Mouse (Mus musculus): Measurements from ENCODE around the gene Dohh.

The Dohh gene

DNA sequence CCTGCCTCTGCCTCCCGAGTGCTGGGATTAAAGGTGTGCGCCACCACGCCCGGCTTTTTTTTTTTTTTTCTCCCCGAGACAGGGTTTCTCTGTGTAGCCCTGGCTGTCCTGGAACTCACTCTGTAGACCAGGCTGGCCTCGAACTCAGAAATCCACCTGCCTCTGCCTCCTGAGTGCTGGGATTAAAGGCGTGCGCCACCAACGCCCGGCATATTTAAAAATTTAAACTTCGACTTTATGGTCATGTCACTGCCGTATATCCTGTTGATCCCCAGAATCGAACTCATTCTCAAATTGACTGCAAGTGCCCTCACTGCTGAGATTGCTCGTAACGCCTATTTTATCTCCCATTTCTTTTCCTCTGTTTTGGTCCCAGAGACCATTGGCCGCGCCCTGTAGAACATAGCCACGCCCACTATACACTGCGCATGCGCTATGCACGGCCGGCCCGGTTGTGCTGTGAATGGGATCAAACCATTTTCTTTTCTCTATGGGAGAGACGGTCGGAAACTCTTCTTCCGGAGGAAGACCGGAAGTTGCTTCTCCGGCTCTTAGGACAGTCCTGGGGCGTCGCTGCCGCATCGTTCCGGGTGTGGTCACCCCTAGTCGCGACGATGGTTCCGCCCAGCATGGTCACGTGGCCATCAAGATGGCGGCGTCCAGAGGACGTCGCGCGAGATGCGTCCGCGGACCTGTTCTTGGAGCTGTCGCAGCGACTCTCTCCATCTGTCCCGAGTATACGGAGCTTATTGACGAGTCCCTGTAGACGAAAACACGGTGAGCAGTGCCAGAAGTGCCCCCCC is at the start of gene Dohh, which contains the start of gene Gm48551:
TSS of gene Dohh (plus strand) at position 627 of the 803 bp plus-strand sequence.
TSS of gene Gm48551 (plus strand) at position 665 of the 803 bp plus-strand sequence.
- peak; percentile 99 for DNase-seq (ENCODE audit: low read depth, low spot score)

DNA sequence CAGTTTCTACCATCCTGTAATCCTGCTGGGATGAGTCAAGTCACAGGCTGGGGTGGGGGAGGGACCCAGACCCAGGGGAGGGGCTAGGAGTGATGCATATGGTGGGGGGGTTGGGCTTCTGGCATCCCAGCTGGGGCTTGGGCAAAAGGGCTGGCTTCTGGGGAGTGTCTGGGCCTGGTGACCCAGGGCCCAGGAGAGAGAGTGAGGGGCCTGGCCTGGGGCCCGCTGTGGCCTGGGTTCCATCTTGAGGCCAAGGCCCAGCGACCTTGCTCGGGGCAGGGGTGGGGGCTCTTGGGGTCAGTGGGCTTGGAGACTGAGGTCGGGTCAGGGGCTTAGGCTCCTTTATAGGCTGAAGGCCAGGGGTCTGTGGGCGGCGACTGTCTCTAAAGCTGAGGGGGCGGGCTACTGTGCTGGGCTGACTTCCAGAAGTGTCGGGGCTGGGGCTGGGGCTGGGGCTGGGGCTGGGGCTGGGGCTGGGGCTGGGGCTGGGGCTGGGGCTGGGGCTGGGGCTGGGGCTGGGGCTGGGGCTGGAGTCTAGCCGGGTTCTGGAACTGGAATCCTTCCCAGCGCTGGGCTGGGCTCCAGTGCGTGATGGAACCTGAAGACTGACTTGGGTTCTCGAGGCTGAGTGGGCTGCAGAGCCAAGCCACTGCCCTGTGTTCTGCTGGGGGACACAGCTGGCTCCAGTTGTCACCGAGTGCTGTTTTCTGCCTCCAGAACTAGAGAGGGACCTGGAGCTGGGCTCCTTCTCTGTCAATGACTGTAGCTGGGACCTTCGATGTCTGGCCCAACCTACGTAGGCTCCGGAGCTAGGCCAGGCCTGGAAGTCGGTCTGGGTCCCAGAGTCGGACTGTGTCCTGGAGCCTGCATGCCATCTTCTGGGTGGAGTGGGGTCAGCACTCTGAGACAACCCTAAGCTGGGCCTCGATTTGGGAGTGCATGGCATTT is 48.6 kb upstream of the Dohh start:
- DNase-seq (ENCODE audit: low read depth, low spot score) = no peak

- no peak for DNase-seq (ENCODE audit: low read depth, low spot score)
Observed at GRCm38 (mm10) chr10:81336558-81336957, 47.7 kb upstream of the Dohh start.

- no peak for DNase-seq (ENCODE audit: low read depth, low spot score)
Observed at GRCm38 (mm10) chr10:81340551-81341332, 43.5 kb upstream of the Dohh start.

- DNase-seq (ENCODE audit: low read depth, low spot score) = peak; percentile 72
Observed at GRCm38 (mm10) chr10:81341333-81341949, 42.8 kb upstream of the Dohh start.

- peak; percentile 34 for DNase-seq (ENCODE audit: low read depth, low spot score)
Observed at GRCm38 (mm10) chr10:81342686-81343505, 41.3 kb upstream of the Dohh start, which contains the start of gene Gipc3. Gene Gipc3 (minus strand): TSS chr10:81343266.

- DNase-seq (ENCODE audit: low read depth, low spot score) = peak; percentile 60
Observed at GRCm38 (mm10) chr10:81344421-81345161, 39.6 kb upstream of the Dohh start.

DNA sequence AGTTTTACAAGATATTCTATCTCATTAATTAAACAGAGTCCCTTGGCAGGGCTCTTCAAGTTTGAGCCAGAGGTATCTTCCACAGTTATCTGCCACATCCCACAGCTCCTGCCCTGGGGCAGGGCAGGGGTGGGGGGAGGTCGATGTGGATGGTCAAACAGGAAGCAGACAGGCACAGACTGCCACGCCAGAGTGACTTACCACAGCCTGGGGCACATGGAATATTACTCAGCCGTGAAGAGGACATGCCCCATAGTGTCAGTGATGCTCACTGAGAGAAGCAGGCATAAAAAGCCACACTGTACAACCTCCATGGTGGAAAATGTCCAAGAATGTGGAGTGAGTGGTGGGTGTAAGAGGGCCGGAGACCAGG is 39.1 kb upstream of the Dohh start:
- DNase-seq (ENCODE audit: low read depth, low spot score) = no peak

DNA sequence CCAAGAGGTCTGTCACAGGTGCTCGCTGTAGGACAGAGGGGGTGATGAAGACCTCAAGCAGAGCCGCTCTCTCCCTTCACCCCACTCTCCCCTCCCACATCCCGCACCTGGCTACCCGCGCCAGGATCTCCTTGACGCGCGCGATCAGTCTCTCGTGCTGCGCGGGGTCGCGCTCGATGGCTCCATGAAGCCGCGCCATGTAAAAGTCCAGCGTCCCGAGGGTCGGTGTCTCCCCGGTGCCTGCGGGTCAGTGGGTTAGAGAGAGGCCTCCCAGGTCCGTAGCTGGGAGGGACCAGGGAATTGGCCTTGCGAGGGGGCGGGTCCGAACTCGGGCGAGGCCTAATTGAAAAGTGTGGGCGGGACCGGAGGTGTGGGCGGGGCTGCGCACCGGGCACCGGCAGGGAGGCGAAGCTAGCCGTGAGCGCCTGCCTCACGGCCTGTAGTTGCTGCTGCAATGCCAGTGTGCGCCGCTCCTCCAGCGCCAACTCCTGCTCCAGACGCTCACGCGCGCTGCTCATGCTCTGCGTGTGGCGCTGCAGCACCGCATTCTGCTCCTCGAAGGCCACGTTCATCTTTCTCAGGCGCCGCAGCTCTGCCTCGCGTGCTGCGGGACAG is 37.7 kb upstream of the Dohh start:
- peak; percentile 67 for DNase-seq (ENCODE audit: low read depth, low spot score)

- peak; percentile 60 for DNase-seq (ENCODE audit: low read depth, low spot score)
Observed at GRCm38 (mm10) chr10:81349146-81349545, 35.1 kb upstream of the Dohh start.

DNA sequence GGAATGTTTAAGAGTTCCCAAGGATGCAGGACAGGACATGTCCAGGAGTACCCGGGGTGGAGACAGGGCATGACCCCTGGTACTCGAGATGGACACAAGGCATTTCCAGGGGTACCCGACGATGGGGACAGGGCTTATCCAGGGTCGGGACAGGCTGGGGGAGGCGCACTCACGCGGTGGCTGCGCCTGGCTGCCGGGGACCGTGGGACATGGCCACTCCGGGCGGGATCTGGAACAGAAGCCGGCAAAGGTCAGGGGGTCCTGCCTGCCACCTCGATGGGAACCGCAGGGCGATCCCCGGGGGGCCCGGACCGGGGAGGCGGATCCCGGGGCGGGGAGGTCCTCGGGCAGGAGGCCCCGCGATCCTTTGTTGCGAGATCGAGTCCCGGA is 34.3 kb upstream of the Dohh start:
- no peak for DNase-seq (ENCODE audit: low read depth, low spot score)

DNA sequence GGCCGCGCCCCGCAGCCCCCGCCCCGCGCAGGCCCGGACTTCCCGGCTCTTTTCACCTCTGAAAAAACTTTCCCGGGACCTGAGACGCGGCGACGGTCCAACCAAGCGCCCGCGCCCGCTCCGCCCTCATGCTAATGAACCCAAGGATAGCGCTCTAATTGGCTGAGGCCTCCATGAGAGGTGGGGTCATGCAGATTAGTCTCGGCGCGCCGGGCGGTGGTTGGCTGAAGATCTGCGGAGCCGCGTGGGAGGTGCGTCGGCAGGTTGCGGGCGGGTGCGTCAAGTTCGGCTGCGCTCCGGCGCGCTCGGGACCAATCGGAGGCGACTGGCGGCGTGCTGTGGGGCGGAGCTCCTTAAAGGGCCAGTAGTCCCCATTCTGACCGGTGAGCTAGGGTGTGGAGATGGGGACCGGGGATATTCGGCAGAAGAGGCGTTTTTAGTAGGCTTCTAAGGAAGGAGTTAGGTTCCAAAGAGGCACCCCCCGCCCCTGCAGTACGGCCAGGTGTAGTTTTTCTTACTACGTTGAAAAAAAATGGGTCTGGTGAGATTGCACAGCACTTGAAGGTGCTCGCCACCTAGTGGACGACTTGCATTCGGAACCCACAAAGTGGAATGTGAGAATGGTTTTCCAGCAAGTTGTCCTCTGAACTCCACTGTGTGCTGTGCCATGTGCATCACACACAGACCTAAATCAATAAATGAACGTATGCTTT is 33.7 kb upstream of the Dohh start, which contains the start of gene Hmg20b:
TSS of gene Hmg20b (minus strand) at position 130 of the 713 bp plus-strand sequence.
- DNase-seq (ENCODE audit: low read depth, low spot score) = peak; percentile 99

- DNase-seq (ENCODE audit: low read depth, low spot score) = peak; percentile 78
Observed at GRCm38 (mm10) chr10:81351678-81352291, 32.4 kb upstream of the Dohh start.

DNA sequence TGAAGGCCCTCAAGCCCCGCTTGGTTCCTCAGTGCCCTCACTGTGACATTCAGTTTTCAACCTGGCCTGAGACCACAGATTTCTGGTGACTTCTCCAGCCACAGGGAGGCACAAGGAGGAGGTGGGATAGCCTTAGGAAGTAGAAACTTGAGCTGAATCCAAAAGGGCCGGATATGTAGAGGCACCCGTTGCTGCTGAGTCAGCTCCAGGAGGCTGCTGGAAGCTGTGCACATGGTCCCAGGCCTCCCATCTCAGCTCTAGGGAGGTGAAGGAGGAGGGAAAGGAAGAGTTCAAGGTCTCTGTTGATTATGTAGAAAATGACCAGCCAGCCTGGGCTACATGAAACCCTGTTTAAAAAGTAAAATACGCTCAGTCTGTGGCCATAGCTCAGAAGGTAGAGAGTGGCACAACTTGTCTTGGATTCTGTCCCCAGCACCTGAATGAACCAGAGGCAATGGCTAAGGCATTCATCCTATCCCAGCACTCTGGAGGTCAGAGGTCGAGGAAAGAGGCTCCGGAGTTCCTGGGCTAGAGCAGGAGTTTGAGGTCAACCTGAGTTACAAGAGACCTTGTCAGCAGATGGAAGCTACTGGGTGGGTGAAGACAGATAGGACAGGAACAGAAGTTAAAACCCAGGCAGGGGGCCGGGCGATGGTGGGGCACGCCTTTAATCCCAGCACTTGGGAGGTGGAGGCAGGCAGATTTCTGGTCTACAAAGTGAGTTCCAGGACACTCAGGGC is 29.3 kb upstream of the Dohh start:
- no peak for DNase-seq (ENCODE audit: low read depth, low spot score)

DNA sequence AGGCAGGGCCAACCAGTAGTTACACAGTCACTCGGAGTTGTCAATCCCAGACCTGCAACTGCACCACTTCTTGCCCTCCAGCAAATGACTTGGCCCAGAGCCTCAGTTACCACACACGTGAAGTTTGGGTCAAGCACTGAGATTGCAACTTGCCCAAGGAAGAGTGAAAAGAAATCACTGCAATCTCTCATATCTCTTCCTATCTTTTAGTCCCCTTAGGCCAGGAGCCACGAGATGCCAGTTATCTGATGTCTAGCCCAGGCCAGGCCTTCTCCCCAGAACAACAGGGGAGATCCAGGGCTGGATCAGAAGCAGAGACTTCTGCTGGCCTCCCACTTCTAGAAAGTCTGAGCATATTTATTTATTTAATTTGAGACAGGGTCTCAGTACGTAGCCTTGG is 28.7 kb upstream of the Dohh start:
- DNase-seq (ENCODE audit: low read depth, low spot score) = no peak

DNA sequence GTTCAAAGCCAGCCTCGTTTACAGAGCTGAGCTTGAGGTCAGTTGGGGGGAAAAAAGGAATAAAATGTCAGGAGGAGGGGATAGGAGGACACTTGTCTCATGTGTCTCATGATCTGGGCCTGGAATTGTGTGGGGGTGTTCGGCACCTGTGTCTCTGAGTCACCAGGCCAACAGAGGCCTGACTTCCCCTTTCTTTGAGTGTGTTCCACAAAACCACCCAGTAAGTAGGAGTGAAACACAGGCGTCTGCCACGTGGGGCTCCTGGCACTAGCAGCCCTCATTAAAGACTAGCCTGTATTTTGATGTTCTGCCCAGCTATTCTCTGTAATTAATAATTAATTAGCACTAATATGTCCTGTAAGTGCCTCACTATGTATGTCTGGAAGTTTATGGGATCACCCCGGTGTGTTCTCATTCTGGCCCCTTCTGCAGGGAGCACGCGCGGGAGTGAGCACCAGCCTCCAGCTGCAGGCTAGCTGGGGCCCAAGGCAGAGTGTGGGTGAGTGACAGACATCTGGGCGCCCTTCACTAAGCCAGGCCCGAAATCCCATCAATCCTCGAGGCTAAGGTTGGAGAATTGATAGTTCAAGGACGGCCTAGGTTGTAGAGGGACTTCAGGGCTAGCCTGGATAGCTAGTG is 27.8 kb upstream of the Dohh start:
- no peak for DNase-seq (ENCODE audit: low read depth, low spot score)

All from CD4-positive helper T cell, adult 2 months (primary cell).